Comparison of ENCODE assay signal across 11 mouse cellular contexts in the genomic region with DNA sequence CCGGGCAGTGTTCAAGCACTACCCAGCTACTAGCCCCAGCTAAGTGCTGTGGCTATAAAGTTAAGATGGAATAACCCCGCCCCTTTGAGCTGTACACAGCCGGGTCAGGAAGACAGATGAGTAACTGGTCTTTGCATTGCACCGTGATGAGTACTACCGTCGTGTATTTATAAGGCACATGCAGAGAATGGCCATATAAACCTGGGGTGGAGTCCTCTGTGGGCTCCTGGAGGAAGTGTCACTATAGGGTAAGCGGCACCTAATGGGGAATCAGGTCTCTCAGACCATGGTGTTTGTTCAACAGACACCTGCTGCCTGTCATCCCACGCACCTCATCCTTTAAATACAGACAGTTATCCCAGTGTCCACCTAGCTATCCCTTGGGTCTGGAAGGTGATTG. TPM values are rescaled to one million over a fixed set of nuclear protein-coding genes. Genes with fewer than 3 reads are reported as not detected.
DNase-seq lines count a peak whose midpoint lies in the region; ATAC-seq and TF ChIP-seq lines count a peak whose summit lies in the region.
"Had no signal": no experiment of that assay in that cellular context is flagged by ENCODE, and none has a peak within 500 bp of the region (broad histone marks: within the 10 kb centered on the region; RNA-seq: fewer than 3 reads in every experiment).

No protein-coding gene starts in this region.

- DNase-seq in kidney, postnatal 4 days: no peak
- peak; percentile 77 for DNase-seq in MEL (ENCODE audit: low read depth, low spot score)
- DNase-seq in intestine, embryonic 14.5 days (ENCODE audit: low spot score): no peak
- DNase-seq in left cerebral cortex, adult 8-10 months (ENCODE audit: low spot score in 2 of 2): no peak
- DNase-seq: cerebellum, adult 9-11 months had no signal

- H3K4me2 ChIP-seq in kidney, embryonic 14.5 days (replicated peaks; ENCODE audit: low read depth, low read length): no peak overlapping the region
- H3K4me2 ChIP-seq in intestine, embryonic 14.5 days (ENCODE audit: low read length): peak overlapping the region; percentile 67
- peak overlapping the region; percentile 99; the same call in 1 of the 2 replicates for H3K4me2 ChIP-seq in neural tube, embryonic 15.5 days

- H3K4me1 ChIP-seq in kidney, embryonic 14.5 days (ENCODE audit: control insufficient read depth, insufficient read depth, low read length): peaks cover 3% of the 10 kb centered on the region; the same call in 1 of the 2 replicates
- H3K4me1 ChIP-seq in MEL (ENCODE audit: control insufficient read depth in 1 of 2, insufficient read depth in 2 of 2, low read length in 2 of 2): peaks cover 19 to 38% of the 10 kb centered on the region in 2 experiments
- peaks cover 10% of the 10 kb centered on the region for H3K4me1 ChIP-seq in intestine, embryonic 14.5 days (replicated peaks; ENCODE audit: control insufficient read depth, insufficient read depth, low read length)
- H3K4me1 ChIP-seq in neural tube, embryonic 15.5 days: peaks cover 29% of the 10 kb centered on the region

- TF ChIP-seq RAD21 in MEL (IDR thresholded peaks at IDR 0.05; ENCODE audit: low read depth, low read length): no peak

- H3K27me3 ChIP-seq in kidney, embryonic 14.5 days (ENCODE audit: control insufficient read depth, insufficient read depth, low read length): peaks cover 44% of the 10 kb centered on the region
- no peaks in the 10 kb centered on the region for H3K27me3 ChIP-seq in MEL (ENCODE audit: control insufficient read depth in 1 of 2, insufficient read depth in 2 of 2, low read length in 2 of 2)
- H3K27me3 ChIP-seq in intestine, embryonic 14.5 days (replicated peaks; ENCODE audit: control insufficient read depth, insufficient read depth, low read length): peaks cover 42% of the 10 kb centered on the region
- H3K27me3 ChIP-seq in neural tube, embryonic 15.5 days (replicated peaks): peaks cover 53% of the 10 kb centered on the region

- no peak overlapping the region for H3K4me3 ChIP-seq in kidney, embryonic 14.5 days (ENCODE audit: low read length)
- H3K4me3 ChIP-seq in MEL (ENCODE audit: control insufficient read depth in 1 of 2, insufficient read depth in 1 of 2, low read depth in 2 of 2, low read length in 2 of 2): peak overlapping the region; percentile 68 to 81
- peak overlapping the region; percentile 50 for H3K4me3 ChIP-seq in intestine, embryonic 14.5 days (ENCODE audit: low read depth, low read length)
- no peak overlapping the region for H3K4me3 ChIP-seq in neural tube, embryonic 15.5 days (replicated peaks)

- no peak overlapping the region for H3K27ac ChIP-seq in kidney, embryonic 14.5 days (ENCODE audit: low read depth, low read length)
- H3K27ac ChIP-seq in MEL (ENCODE audit: control insufficient read depth, low read depth, low read length): peak overlapping the region; percentile 10; the same call in 1 of the 2 replicates
- H3K27ac ChIP-seq in intestine, embryonic 14.5 days (ENCODE audit: low read depth): no peak overlapping the region
- H3K27ac ChIP-seq in neural tube, embryonic 15.5 days (replicated peaks): no peak overlapping the region
- H3K27ac ChIP-seq: kidney, postnatal 0 days; liver, embryonic 14.5 days had no signal

- no peaks in the 10 kb centered on the region for H3K36me3 ChIP-seq in kidney, embryonic 14.5 days (ENCODE audit: control insufficient read depth, insufficient read depth, low read length)
- H3K36me3 ChIP-seq in MEL (ENCODE audit: control insufficient read depth in 1 of 2, insufficient read depth in 2 of 2, low read length in 2 of 2): peaks cover 0 to 23% of the 10 kb centered on the region in 2 experiments; a peak in 2 of 4 replicates
- H3K36me3 ChIP-seq in intestine, embryonic 14.5 days (ENCODE audit: control insufficient read depth, insufficient read depth, low read length): no peaks in the 10 kb centered on the region
- no peaks in the 10 kb centered on the region for H3K36me3 ChIP-seq in neural tube, embryonic 15.5 days

- H3K79me2 ChIP-seq in MEL (ENCODE audit: control insufficient read depth, insufficient read depth, low read length, poor library complexity): peaks cover 3% of the 10 kb centered on the region; the same call in 1 of the 2 replicates

- no peak for ATAC-seq in kidney, embryonic 14.5 days (ENCODE audit: low FRiP score, low TSS enrichment)
- ATAC-seq in intestine, embryonic 14.5 days (replicated peaks; ENCODE audit: low FRiP score, low TSS enrichment, low read depth): no peak
- ATAC-seq in neural tube, embryonic 15.5 days (ENCODE audit: low FRiP score): no peak
- ATAC-seq in granulocyte monocyte progenitor cell, adult 5-6 weeks (replicated peaks; ENCODE audit: poor library complexity, severe bottlenecking): no peak
- ATAC-seq: hindbrain, embryonic 16.5 days had no signal

- TF ChIP-seq CTCF in MEL (IDR thresholded peaks at IDR 0.05 in 2 of 3, conservative IDR thresholded peaks at IDR 0.05 in 1 of 3; ENCODE audit: control insufficient read depth in 1 of 3, insufficient read depth in 1 of 3, low read depth in 2 of 3, low read length in 3 of 3, poor library complexity in 1 of 3, severe bottlenecking in 1 of 3): no peak

- TF ChIP-seq POLR2A in MEL (IDR thresholded peaks at IDR 0.05; ENCODE audit: control insufficient read depth in 1 of 2, insufficient read depth in 1 of 2, low read depth in 1 of 2, low read length in 2 of 2, poor library complexity in 1 of 2): no peak

- H3K9ac ChIP-seq in kidney, embryonic 14.5 days (ENCODE audit: low read depth, low read length): 0 out of 2 replicates have a peak overlapping the region, but pooled peaks have one; percentile 12
- H3K9ac ChIP-seq in MEL (ENCODE audit: control insufficient read depth, low read depth, low read length, poor library complexity, severe bottlenecking): peak overlapping the region; percentile 78
- H3K9ac ChIP-seq in intestine, embryonic 14.5 days (ENCODE audit: low read length): no peak overlapping the region
- no peak overlapping the region for H3K9ac ChIP-seq in neural tube, embryonic 15.5 days (replicated peaks)
- H3K9ac ChIP-seq: liver, embryonic 14.5 days had no signal

- WGBS in kidney, embryonic 14.5 days: 40% methylated on average over 8 of the region's 8 CpGs
- 34% methylated on average over 8 of the region's 8 CpGs for WGBS in intestine, embryonic 14.5 days
- WGBS in neural tube, embryonic 15.5 days: 29% methylated on average over 8 of the region's 8 CpGs

- TF ChIP-seq EP300 in MEL (IDR thresholded peaks at IDR 0.05; ENCODE audit: low read depth in 1 of 2, low read length in 2 of 2): peak in 1 of 2 experiments; percentile 17; a peak in 1 of 4 replicates

- no peaks in the 10 kb centered on the region for H3K9me3 ChIP-seq in kidney, embryonic 14.5 days (ENCODE audit: control insufficient read depth, low read length)
- no peaks in the 10 kb centered on the region for H3K9me3 ChIP-seq in MEL (replicated peaks; ENCODE audit: insufficient read depth, low read length)
- no peaks in the 10 kb centered on the region for H3K9me3 ChIP-seq in intestine, embryonic 14.5 days (ENCODE audit: control insufficient read depth, low read length)
- H3K9me3 ChIP-seq in neural tube, embryonic 15.5 days (replicated peaks): no peaks in the 10 kb centered on the region

TF ChIP-seq in MEL, 35 proteins besides CTCF, POLR2A, EP300 and RAD21 (continues in another document):
- TF ChIP-seq MXI1 (IDR thresholded peaks at IDR 0.05; ENCODE audit: low read depth, low read length): peak; percentile 50; the same call in 1 of the 2 replicates
- TF ChIP-seq ELF1 (IDR thresholded peaks at IDR 0.05; ENCODE audit: low read depth, low read length): no peak
- TF ChIP-seq ZC3H11A (IDR thresholded peaks at IDR 0.05; ENCODE audit: low read depth, low read length): no peak
- TF ChIP-seq JUND (IDR thresholded peaks at IDR 0.05; ENCODE audit: low read depth, low read length): no peak
- no peak for TF ChIP-seq GABPA (IDR thresholded peaks at IDR 0.05; ENCODE audit: low read depth, low read length)
- TF ChIP-seq ETS1 (IDR thresholded peaks at IDR 0.05; ENCODE audit: low read depth, low read length): 0 out of 2 replicates have a peak, but pooled peaks have one; percentile 18
- peak; percentile 36; the same call in 1 of the 2 replicates for TF ChIP-seq NELFE (IDR thresholded peaks at IDR 0.05; ENCODE audit: low read depth, low read length)
- TF ChIP-seq MAZ (IDR thresholded peaks at IDR 0.05; ENCODE audit: low read depth, low read length): 0 out of 2 replicates have a peak, but pooled peaks have one; percentile 18
- no peak for TF ChIP-seq NRF1 (IDR thresholded peaks at IDR 0.05; ENCODE audit: insufficient read depth, low read depth, low read length, poor library complexity, severe bottlenecking)
- no peak for TF ChIP-seq USF1 (IDR thresholded peaks at IDR 0.05; ENCODE audit: low read depth, low read length)
- 0 out of 2 replicates have a peak, but pooled peaks have one; percentile 33 for TF ChIP-seq TBP (IDR thresholded peaks at IDR 0.05; ENCODE audit: low read depth, low read length)
- TF ChIP-seq MAX (IDR thresholded peaks at IDR 0.05; ENCODE audit: low read length): peak; percentile 58

RNA-seq across cellular contexts. Expression of gene Plekha6, which starts 1.0 kb away (rescaled TPM):
- 3.3 and 6.1 TPM in 2 replicates for polyA plus RNA-seq in kidney, embryonic 14.5 days (2014; fragmentation: Nextera tagmentation; extraction: Ambion mirVana)
- 11.8 and 14.5 TPM in 2 replicates for total RNA-seq in MEL (2012; rRNA removed)
- polyA plus RNA-seq in MEL (2012; ENCODE audit: insufficient read depth in 1 of 2, insufficient read length in 2 of 2, low read depth in 1 of 2, low replicate concordance in 2 of 2, missing spikeins in 1 of 2): 10 to 100 TPM in 1 of 2 experiments, not detected in 1; 28.5 TPM
- 15.9 TPM in 2 replicates for polyA plus RNA-seq in intestine, embryonic 14.5 days (2014; fragmentation: Nextera tagmentation; extraction: Ambion mirVana)
- polyA plus RNA-seq in neural tube, embryonic 15.5 days (2015; fragmentation: Nextera tagmentation; extraction: Ambion mirVana): 17.1 and 20.5 TPM in 2 replicates
- 0.32 and 1.7 TPM in 2 replicates for total RNA-seq in granulocyte monocyte progenitor cell, adult 5-6 weeks (2014; fragmentation: Nextera tagmentation)
- total RNA-seq in granulocyte monocyte progenitor cell, adult 5-6 weeks (2017): 0.65 TPM in 1 of 2 replicates, not detected in the other
- 10 to 100 TPM; 83.6 to 89.6 (median 88.4) TPM for total RNA-seq in left cerebral cortex, adult 8-10 months (2022)

RNA-seq across cellular contexts. Expression of gene Ppp1r15b, which starts 32.0 kb away (rescaled TPM):
- polyA plus RNA-seq in kidney, embryonic 14.5 days (2014; fragmentation: Nextera tagmentation; extraction: Ambion mirVana): 17.9 and 49.4 TPM in 2 replicates
- 53.1 and 60.9 TPM in 2 replicates for total RNA-seq in MEL (2012; rRNA removed)
- polyA plus RNA-seq in MEL (2012; ENCODE audit: insufficient read depth in 1 of 2, insufficient read length in 2 of 2, low read depth in 1 of 2, low replicate concordance in 2 of 2, missing spikeins in 1 of 2): 10 to 100 TPM in 1 of 2 experiments, not detected in 1; 56.3 TPM
- 50.6 and 54.4 TPM in 2 replicates for polyA plus RNA-seq in intestine, embryonic 14.5 days (2014; fragmentation: Nextera tagmentation; extraction: Ambion mirVana)
- 23.4 and 25.4 TPM in 2 replicates for polyA plus RNA-seq in neural tube, embryonic 15.5 days (2015; fragmentation: Nextera tagmentation; extraction: Ambion mirVana)
- 52.3 and 53.9 TPM in 2 replicates for total RNA-seq in granulocyte monocyte progenitor cell, adult 5-6 weeks (2014; fragmentation: Nextera tagmentation)
- 75.7 and 78.5 TPM in 2 replicates for total RNA-seq in granulocyte monocyte progenitor cell, adult 5-6 weeks (2017)
- 10 to 100 TPM; 41.0 to 43.6 (median 42.0) TPM for total RNA-seq in left cerebral cortex, adult 8-10 months (2022)

Comparison
In these comparisons a context has a peak if more than half of its experiments do, and no peak if none do; other contexts are left out.
1. H3K4me3 ChIP-seq: peak in MEL (2 of 2) and intestine, embryonic 14.5 days (single experiment); none in kidney, embryonic 14.5 days (single experiment) and neural tube, embryonic 15.5 days (single experiment).
2. H3K9ac ChIP-seq: peak in kidney, embryonic 14.5 days (single experiment) and MEL (single experiment); none in intestine, embryonic 14.5 days (single experiment) and neural tube, embryonic 15.5 days (single experiment).